Mouse (Mus musculus): ENCODE results near the gene Olfr683. TPM values are rescaled to one million over a fixed set of nuclear protein-coding genes. Genes with fewer than 3 reads are reported as not detected.
"Not testable (repeated sequence)": the region's sequence is repeated elsewhere in the genome, so short reads cannot be mapped to it uniquely, and the experiment has no call there.

Gene Olfr683
- not detected in 2 replicates for polyA plus RNA-seq (2015; fragmentation: Nextera tagmentation; extraction: Ambion mirVana)

GRCm38 (mm10) chr7:105146912-105147311, at the start of gene Olfr683:
Olfr683 (minus strand) TSS chr7:105147012.
- H3K4me1 ChIP-seq = no peaks in the 10 kb centered on the region
- 0 out of 2 replicates have a peak, but pooled peaks cover 3% of the 10 kb centered on the region for H3K9me3 ChIP-seq
- H3K9ac ChIP-seq = no peak within 1 kb of the TSS
- no peaks in the 10 kb centered on the region for H3K27me3 ChIP-seq
- no peak within 1 kb of the TSS for H3K27ac ChIP-seq
- H3K36me3 ChIP-seq = no peaks in the 10 kb centered on the region
- no peak within 1 kb of the TSS for H3K4me2 ChIP-seq (replicated peaks)
- WGBS = 52% methylated on average over 1 of the region's 1 CpGs
- no peak for ATAC-seq (ENCODE audit: low FRiP score, low read depth)
- no peak within 1 kb of the TSS for H3K4me3 ChIP-seq

GRCm38 (mm10) chr7:105185912-105186311, 39.1 kb upstream of the Olfr683 start, which contains the start of gene Olfr685:
Olfr685 (minus strand) TSS chr7:105186012.
- Histone ChIP-seq H3K4me3 (no peak within 1 kb of the TSS), H3K9me3 (no peaks in the 10 kb centered on the region), H3K4me1 (no peaks in the 10 kb centered on the region), H3K27ac (no peak within 1 kb of the TSS), H3K36me3 (no peaks in the 10 kb centered on the region), H3K9ac (no peak within 1 kb of the TSS), H3K4me2 (replicated peaks) (no peak within 1 kb of the TSS), H3K27me3 (no peaks in the 10 kb centered on the region)
- WGBS = 79% methylated on average over 1 of the region's 1 CpGs
- ATAC-seq (ENCODE audit: low FRiP score, low read depth) = no peak

- no peak overlapping the region for H3K9ac ChIP-seq
- no peaks in the 10 kb centered on the region for H3K9me3 ChIP-seq
- 55% methylated on average over 4 of the region's 4 CpGs for WGBS
- ATAC-seq (ENCODE audit: low FRiP score, low read depth) = no peak
- H3K4me3 ChIP-seq = no peak overlapping the region
- H3K4me1 ChIP-seq = no peaks in the 10 kb centered on the region
- no peak overlapping the region for H3K4me2 ChIP-seq (replicated peaks)
- no peaks in the 10 kb centered on the region for H3K36me3 ChIP-seq
- H3K27me3 ChIP-seq = no peaks in the 10 kb centered on the region
- H3K27ac ChIP-seq = no peak overlapping the region
These were observed 24.0 kb upstream of the Olfr683 start for GRCm38 (mm10) chr7:105170773-105171172.

- H3K27me3 ChIP-seq = no peaks in the 10 kb centered on the region
- no peaks in the 10 kb centered on the region for H3K9me3 ChIP-seq
- H3K4me1 ChIP-seq = no peaks in the 10 kb centered on the region
- H3K4me2 ChIP-seq (replicated peaks) = no peak within 1 kb of the TSS
- no peak within 1 kb of the TSS for H3K4me3 ChIP-seq
- ATAC-seq (ENCODE audit: low FRiP score, low read depth) = no peak
- no peak within 1 kb of the TSS for H3K27ac ChIP-seq
- 45% methylated on average over 1 of the region's 1 CpGs for WGBS
- H3K36me3 ChIP-seq = no peaks in the 10 kb centered on the region
- no peak within 1 kb of the TSS for H3K9ac ChIP-seq
These were observed 16.7 kb upstream of the Olfr683 start, which contains the start of gene Olfr684 for GRCm38 (mm10) chr7:105163553-105163952. Olfr684 (minus strand) TSS chr7:105163653.

GRCm38 (mm10) chr7:105141275-105141674, 5.5 kb downstream of the Olfr683 start:
- Histone ChIP-seq H3K9ac (no peak overlapping the region), H3K4me2 (replicated peaks) (no peak overlapping the region), H3K27ac (no peak overlapping the region), H3K4me3 (no peak overlapping the region), H3K36me3 (no peaks in the 10 kb centered on the region), H3K27me3 (no peaks in the 10 kb centered on the region), H3K9me3 (no peaks in the 10 kb centered on the region), H3K4me1 (no peaks in the 10 kb centered on the region)
- 75% methylated on average over 2 of the region's 2 CpGs for WGBS
- ATAC-seq (ENCODE audit: low FRiP score, low read depth) = no peak

- H3K9me3 ChIP-seq = no peaks in the 10 kb centered on the region
- no peaks in the 10 kb centered on the region for H3K36me3 ChIP-seq
- H3K4me2 ChIP-seq (replicated peaks) = no peak within 1 kb of the TSS
- no peak within 1 kb of the TSS for H3K4me3 ChIP-seq
- H3K27me3 ChIP-seq = no peaks in the 10 kb centered on the region
- no peak within 1 kb of the TSS for H3K27ac ChIP-seq
- H3K4me1 ChIP-seq = no peaks in the 10 kb centered on the region
- ATAC-seq (ENCODE audit: low FRiP score, low read depth) = no peak
- H3K9ac ChIP-seq = no peak within 1 kb of the TSS
These were observed 30.3 kb downstream of the Olfr683 start, which contains the start of gene Olfr681 for GRCm38 (mm10) chr7:105116536-105116935. Olfr681 (plus strand) TSS chr7:105116836.

- not testable (repeated sequence) for ATAC-seq (ENCODE audit: low FRiP score, low read depth); H3K9me3 ChIP-seq; H3K36me3 ChIP-seq; H3K27me3 ChIP-seq; H3K4me1 ChIP-seq; H3K27ac ChIP-seq; H3K9ac ChIP-seq; H3K4me2 ChIP-seq (replicated peaks); H3K4me3 ChIP-seq
These were observed 54.1 kb downstream of the Olfr683 start, which contains the start of gene Olfr680-ps1 for GRCm38 (mm10) chr7:105092717-105093116. Olfr680-ps1 (minus strand) TSS chr7:105092817.

Other genes with a start within 250 kb of the Olfr683 start
- not detected in 2 replicates for gene Olfr667, start 225.5 kb downstream of the Olfr683 start, polyA plus RNA-seq (2015; fragmentation: Nextera tagmentation; extraction: Ambion mirVana)
- gene Olfr668, start 219.0 kb downstream of the Olfr683 start, polyA plus RNA-seq (2015; fragmentation: Nextera tagmentation; extraction: Ambion mirVana) = not detected in 2 replicates
- gene Olfr669, start 212.8 kb downstream of the Olfr683 start, polyA plus RNA-seq (2015; fragmentation: Nextera tagmentation; extraction: Ambion mirVana) = not detected in 2 replicates
- not detected in 2 replicates for gene Olfr670, start 184.4 kb downstream of the Olfr683 start, polyA plus RNA-seq (2015; fragmentation: Nextera tagmentation; extraction: Ambion mirVana)
- gene Olfr671, start 167.9 kb downstream of the Olfr683 start, polyA plus RNA-seq (2015; fragmentation: Nextera tagmentation; extraction: Ambion mirVana) = not detected in 2 replicates
- gene Olfr672, start 145.0 kb downstream of the Olfr683 start, polyA plus RNA-seq (2015; fragmentation: Nextera tagmentation; extraction: Ambion mirVana) = not detected in 2 replicates
- not detected in 2 replicates for gene Olfr675, start 118.6 kb downstream of the Olfr683 start, polyA plus RNA-seq (2015; fragmentation: Nextera tagmentation; extraction: Ambion mirVana)
- not detected in 2 replicates for gene Olfr676, start 114.3 kb downstream of the Olfr683 start, polyA plus RNA-seq (2015; fragmentation: Nextera tagmentation; extraction: Ambion mirVana)
- gene Olfr677, start 95.6 kb downstream of the Olfr683 start, polyA plus RNA-seq (2015; fragmentation: Nextera tagmentation; extraction: Ambion mirVana) = not detected in 2 replicates
- gene Olfr678, start 82.5 kb downstream of the Olfr683 start, polyA plus RNA-seq (2015; fragmentation: Nextera tagmentation; extraction: Ambion mirVana) = not detected in 2 replicates
- gene Olfr679, start 65.8 kb downstream of the Olfr683 start, polyA plus RNA-seq (2015; fragmentation: Nextera tagmentation; extraction: Ambion mirVana) = not detected in 2 replicates
- gene Olfr680-ps1, start 54.2 kb downstream of the Olfr683 start, polyA plus RNA-seq (2015; fragmentation: Nextera tagmentation; extraction: Ambion mirVana) = not detected in 2 replicates
- not detected in 2 replicates for gene Olfr681, start 30.2 kb downstream of the Olfr683 start, polyA plus RNA-seq (2015; fragmentation: Nextera tagmentation; extraction: Ambion mirVana)
- gene Olfr684, start 16.6 kb upstream of the Olfr683 start, polyA plus RNA-seq (2015; fragmentation: Nextera tagmentation; extraction: Ambion mirVana) = not detected in 2 replicates
- not detected in 2 replicates for gene Olfr685, start 39.0 kb upstream of the Olfr683 start, polyA plus RNA-seq (2015; fragmentation: Nextera tagmentation; extraction: Ambion mirVana)
- not detected in 2 replicates for gene Olfr686, start 60.5 kb upstream of the Olfr683 start, polyA plus RNA-seq (2015; fragmentation: Nextera tagmentation; extraction: Ambion mirVana)
- gene Olfr688, start 141.1 kb upstream of the Olfr683 start, polyA plus RNA-seq (2015; fragmentation: Nextera tagmentation; extraction: Ambion mirVana) = not detected in 2 replicates
- gene Olfr689, start 164.2 kb upstream of the Olfr683 start, polyA plus RNA-seq (2015; fragmentation: Nextera tagmentation; extraction: Ambion mirVana) = not detected in 2 replicates
- not detected in 2 replicates for gene Olfr690, start 187.1 kb upstream of the Olfr683 start, polyA plus RNA-seq (2015; fragmentation: Nextera tagmentation; extraction: Ambion mirVana)
- gene Olfr691, start 195.3 kb upstream of the Olfr683 start, polyA plus RNA-seq (2015; fragmentation: Nextera tagmentation; extraction: Ambion mirVana) = not detected in 2 replicates
- not detected in 2 replicates for gene Olfr692, start 221.2 kb upstream of the Olfr683 start, polyA plus RNA-seq (2015; fragmentation: Nextera tagmentation; extraction: Ambion mirVana)
- not detected in 2 replicates for gene Gm5901, start 228.0 kb upstream of the Olfr683 start, polyA plus RNA-seq (2015; fragmentation: Nextera tagmentation; extraction: Ambion mirVana)

Measured in limb, embryonic 13.5 days (tissue).